Mouse (Mus musculus) limb, embryonic 11.5 days (tissue): Measurements from ENCODE around the gene Hist1h4c. TPM values are rescaled to one million over a fixed set of nuclear protein-coding genes. Genes with fewer than 3 reads are reported as not detected.
"Not testable (repeated sequence)": the region's sequence is repeated elsewhere in the genome, so short reads cannot be mapped to it uniquely, and the experiment has no call there.

Experiments
- ATAC-seq: fragments of 200-750 bp; cut with Nextera tagmentation; 2 replicates; pipeline ENCODE4 v1.8.0; 2017; ENCODE audit warnings: low read depth; ENCODE audit not compliant: insufficient number of reproducible peaks, low FRiP score, low TSS enrichment
- DNase-seq: peaks from one replicate; pipeline ENCODE4 v3.0.0-alpha.2; 2015; ENCODE audit warnings: low spot score
- H3K27ac ChIP-seq: fragments of 300-500 bp; sonication (generic); replicated peaks from 2 replicates; pipeline ENCODE4 v1.5.1; 2014; ENCODE audit warnings: low read depth, mild to moderate bottlenecking, low read length
- H3K27me3 ChIP-seq: fragments of 300-500 bp; sonication (generic); 2 replicates; pipeline ENCODE4 v1.6.1; 2014; ENCODE audit warnings: mild to moderate bottlenecking, low read length, mixed read lengths; ENCODE audit not compliant: control insufficient read depth, insufficient read depth
- H3K36me3 ChIP-seq: fragments of 300-500 bp; sonication (generic); 2 replicates; pipeline ENCODE4 v1.6.1; 2014; ENCODE audit warnings: mild to moderate bottlenecking, low read length, moderate library complexity, mixed read lengths; ENCODE audit not compliant: control insufficient read depth, insufficient read depth
- H3K4me1 ChIP-seq: fragments of 300-500 bp; sonication (generic); 2 replicates; pipeline ENCODE4 v1.6.1; 2014; ENCODE audit warnings: low read length, mixed read lengths; ENCODE audit not compliant: control insufficient read depth, insufficient read depth
- H3K4me2 ChIP-seq: fragments of 300-500 bp; sonication (generic); 2 replicates; pipeline ENCODE4 v1.6.1; 2014; ENCODE audit warnings: low read depth, mild to moderate bottlenecking, moderate library complexity; ENCODE audit not compliant: severe bottlenecking
- H3K4me3 ChIP-seq: fragments of 300-500 bp; sonication (generic); 2 replicates; pipeline ENCODE4 v1.5.1; 2014; ENCODE audit warnings: low read depth, low read length
- H3K9ac ChIP-seq: fragments of 300-500 bp; sonication (generic); 2 replicates; pipeline ENCODE4 v1.6.1; 2014; ENCODE audit warnings: mild to moderate bottlenecking, low read length
- H3K9me3 ChIP-seq: fragments of 300-500 bp; sonication (generic); 2 replicates; pipeline ENCODE4 v1.6.1; 2016; ENCODE audit warnings: low read length; ENCODE audit not compliant: control insufficient read depth
- WGBS: fragments of 180-500 bp; shearing (Covaris S2); extraction: QIAGEN DNeasy Blood & Tissue Kit; methylation state at CpG from one replicate; pipeline ENCODE4 v1.1.7; 2014; 5-methylcytosine and 5-hydroxymethylcytosine counted together
- polyA plus RNA-seq: library from polyadenylated mRNA; unstranded; fragments of >200 nt; fragmentation: Nextera tagmentation; extraction: Ambion mirVana; gene quantifications from 2 replicates; pipeline ENCODE4 v1.2.1, GENCODE M21; 2014

Gene Hist1h4c
- polyA plus RNA-seq, 1 experiment from 2014 or later, result 6.6 TPM

GRCm38 (mm10) chr13:23717593-23718245 is 19.5 kb upstream of the Hist1h4c start:
- H3K9ac ChIP-seq, H3K27me3 ChIP-seq, H3K4me2 ChIP-seq, H3K9me3 ChIP-seq, H3K36me3 ChIP-seq, ATAC-seq, H3K4me1 ChIP-seq, H3K27ac ChIP-seq, H3K4me3 ChIP-seq: not testable (repeated sequence)
- 16% methylated on average over 2 of the region's 2 CpGs for WGBS
- peak; percentile 22 for DNase-seq

- H3K9me3 ChIP-seq, result no peaks in the 10 kb centered on the region
- no peaks in the 10 kb centered on the region for H3K36me3 ChIP-seq
- 0 out of 2 replicates have a peak, but pooled peaks cover 3% of the 10 kb centered on the region for H3K4me1 ChIP-seq
- no peak overlapping the region; the same call in 1 of the 2 replicates for H3K9ac ChIP-seq
- WGBS, result 47% methylated on average over 11 of the region's 11 CpGs
- no peak overlapping the region for H3K4me3 ChIP-seq
- H3K4me2 ChIP-seq, result no peak overlapping the region
- no peak overlapping the region for H3K27ac ChIP-seq
- ATAC-seq, result no peak
- DNase-seq, result peak; percentile 20
- no peaks in the 10 kb centered on the region for H3K27me3 ChIP-seq
Measured at GRCm38 (mm10) chr13:23717176-23717575, 18.9 kb upstream of the Hist1h4c start.

GRCm38 (mm10) chr13:23716261-23717042 is 18.2 kb upstream of the Hist1h4c start:
- ATAC-seq (no peak), DNase-seq (peak; percentile 19)
- H3K4me2 ChIP-seq, result no peak overlapping the region
- no peak overlapping the region for H3K4me3 ChIP-seq
- no peaks in the 10 kb centered on the region for H3K9me3 ChIP-seq
- H3K9ac ChIP-seq, result no peak overlapping the region
- no peaks in the 10 kb centered on the region for H3K27me3 ChIP-seq
- WGBS, result 88% methylated on average over 5 of the region's 5 CpGs
- H3K4me1 ChIP-seq, result 0 out of 2 replicates have a peak, but pooled peaks cover 3% of the 10 kb centered on the region
- no peaks in the 10 kb centered on the region for H3K36me3 ChIP-seq
- no peak overlapping the region for H3K27ac ChIP-seq

- Histone ChIP-seq H3K9ac (peak within 1 kb of the TSS; percentile 32), H3K36me3 (no peaks in the 10 kb centered on the region), H3K27ac (no peak within 1 kb of the TSS), H3K4me2 (peak within 1 kb of the TSS; percentile 61), H3K4me1 (peaks cover 16% of the 10 kb centered on the region), H3K4me3 (peak within 1 kb of the TSS; percentile 31), H3K27me3 (no peaks in the 10 kb centered on the region), H3K9me3 (no peaks in the 10 kb centered on the region)
- DNase-seq, result peak; percentile 67
- WGBS, result 2% methylated on average over 17 of the region's 17 CpGs
- peak; percentile 68; the same call in 1 of the 2 replicates for ATAC-seq
Measured at GRCm38 (mm10) chr13:23710374-23711089, 12.3 kb upstream of the Hist1h4c start, which contains the start of gene Hfe. Gene Hfe, minus strand, starts transcription at chr13:23710854.

GRCm38 (mm10) chr13:23709714-23710373 is 11.6 kb upstream of the Hist1h4c start:
- Histone ChIP-seq H3K4me3 (peak overlapping the region; percentile 31), H3K36me3 (no peaks in the 10 kb centered on the region), H3K27ac (no peak overlapping the region), H3K9me3 (no peaks in the 10 kb centered on the region), H3K4me2 (peak overlapping the region; percentile 61), H3K9ac (peak overlapping the region; percentile 32; the same call in 1 of the 2 replicates), H3K4me1 (peaks cover 16% of the 10 kb centered on the region), H3K27me3 (no peaks in the 10 kb centered on the region)
- no peak for DNase-seq
- 12% methylated on average over 15 of the region's 15 CpGs for WGBS
- peak; percentile 44; the same call in 1 of the 2 replicates for ATAC-seq

- WGBS, result 63% methylated on average over 4 of the region's 4 CpGs
- Histone ChIP-seq H3K9me3 (no peaks in the 10 kb centered on the region), H3K27ac (no peak overlapping the region), H3K4me3 (no peak overlapping the region), H3K36me3 (no peaks in the 10 kb centered on the region), H3K27me3 (no peaks in the 10 kb centered on the region), H3K4me2 (no peak overlapping the region), H3K9ac (no peak overlapping the region), H3K4me1 (peaks cover 16% of the 10 kb centered on the region)
- DNase-seq, result peak; percentile 22
- no peak for ATAC-seq
Measured at GRCm38 (mm10) chr13:23708654-23709053, 10.4 kb upstream of the Hist1h4c start.

- Histone ChIP-seq H3K4me2 (no peak overlapping the region), H3K36me3 (no peaks in the 10 kb centered on the region), H3K9ac (no peak overlapping the region), H3K27me3 (no peaks in the 10 kb centered on the region), H3K4me1 (peaks cover 16% of the 10 kb centered on the region), H3K9me3 (no peaks in the 10 kb centered on the region), H3K4me3 (no peak overlapping the region), H3K27ac (no peak overlapping the region)
- DNase-seq (peak; percentile 20), ATAC-seq (0 out of 2 replicates have a peak, but pooled peaks have one; percentile 51)
- WGBS, result 89% methylated on average over 4 of the region's 4 CpGs
Measured at GRCm38 (mm10) chr13:23708041-23708440, 9.8 kb upstream of the Hist1h4c start.

GRCm38 (mm10) chr13:23706771-23707170 is 8.5 kb upstream of the Hist1h4c start:
- H3K4me3 ChIP-seq, result no peak overlapping the region
- WGBS, result 91% methylated on average over 12 of the region's 12 CpGs
- H3K27me3 ChIP-seq, result no peaks in the 10 kb centered on the region
- no peaks in the 10 kb centered on the region for H3K9me3 ChIP-seq
- H3K4me1 ChIP-seq, result peaks cover 16% of the 10 kb centered on the region
- no peak overlapping the region for H3K9ac ChIP-seq
- no peaks in the 10 kb centered on the region for H3K36me3 ChIP-seq
- DNase-seq (peak; percentile 18), ATAC-seq (no peak)
- H3K4me2 ChIP-seq, result no peak overlapping the region
- no peak overlapping the region for H3K27ac ChIP-seq
